Mouse (Mus musculus): ENCODE measurements at regions not wholly inside any gene's neighbourhood (a gene's known extent, or its start where the extent isn't known, plus 50 kb on each side); places are given as distances from the start of the nearest gene placed in this dataset.
A peak's percentile ranks its signal among the peaks of the same experiment; 100 is the strongest.

DNA sequence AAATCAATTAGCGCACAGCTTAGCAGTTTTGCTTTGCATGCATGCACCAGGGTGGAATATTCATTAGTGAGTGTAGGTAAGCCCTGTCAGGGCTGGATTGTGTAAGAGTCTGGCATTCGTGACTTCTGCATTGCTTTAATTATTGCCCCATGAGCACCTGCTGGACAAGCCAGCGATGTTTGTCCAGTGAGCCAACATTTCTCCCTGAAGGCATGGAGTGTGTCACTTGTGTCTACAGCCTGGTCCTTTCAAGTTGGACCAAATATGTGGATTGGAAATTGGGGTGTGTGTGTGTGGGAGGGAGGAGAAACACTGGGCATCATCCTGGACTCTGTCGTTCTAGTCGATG lies 115.9 kb downstream of the Evx1 start:
- no peak for DNase-seq (ENCODE audit: low spot score)

DNA sequence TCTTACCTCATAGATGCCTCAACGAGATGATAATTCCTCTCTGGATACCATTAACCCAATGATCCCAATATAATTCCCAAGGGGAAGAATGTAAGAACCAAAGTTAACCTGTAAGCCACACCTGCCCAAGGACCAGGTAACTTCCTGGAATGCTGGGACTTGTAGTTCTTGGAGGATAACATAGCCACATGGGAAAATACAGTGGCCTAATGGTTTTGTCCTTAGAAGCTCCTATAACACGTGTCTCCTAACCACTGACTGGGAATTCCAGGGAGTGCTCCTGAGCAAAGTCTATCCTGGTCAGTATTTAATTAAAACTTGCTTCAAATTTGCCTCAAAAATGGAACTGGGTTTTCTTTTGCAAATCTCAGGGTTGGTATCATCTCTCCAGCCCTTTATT lies 119.9 kb downstream of the Evx1 start:
- DNase-seq (ENCODE audit: low spot score) = no peak

- peak; percentile 43 for DNase-seq (ENCODE audit: low spot score)
Measured at GRCm38 (mm10) chr6:52434771-52435170, 121.5 kb downstream of the Evx1 start.

DNA sequence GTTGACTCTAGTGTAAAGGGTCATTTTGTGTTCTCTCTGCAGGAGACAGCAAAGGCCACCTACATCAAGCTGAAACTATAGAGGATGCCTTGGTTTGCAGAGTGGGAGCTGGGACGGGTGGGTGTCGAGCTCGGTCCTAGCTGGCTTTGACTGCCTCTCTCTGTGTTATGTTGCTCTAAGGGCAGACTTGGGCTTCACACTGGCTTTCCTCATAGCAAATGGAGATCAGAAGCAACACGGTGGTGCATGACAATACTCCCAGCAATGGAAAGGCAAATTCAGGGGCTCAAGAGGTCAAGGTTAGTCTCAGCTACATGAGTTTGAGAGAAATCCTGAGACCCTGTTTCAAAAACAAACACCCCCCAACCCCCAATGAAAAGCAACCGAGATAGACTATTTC lies 122.1 kb downstream of the Evx1 start:
- DNase-seq (ENCODE audit: low spot score) = no peak

GRCm38 (mm10) chr6:52438366-52438765 lies 125.1 kb downstream of the Evx1 start:
- no peak for DNase-seq (ENCODE audit: low spot score)

- DNase-seq (ENCODE audit: low spot score) = no peak
Measured at GRCm38 (mm10) chr6:52439204-52439603, 125.9 kb downstream of the Evx1 start.

- DNase-seq (ENCODE audit: low spot score) = no peak
Measured at GRCm38 (mm10) chr6:52440160-52440559, 126.9 kb downstream of the Evx1 start.

DNA sequence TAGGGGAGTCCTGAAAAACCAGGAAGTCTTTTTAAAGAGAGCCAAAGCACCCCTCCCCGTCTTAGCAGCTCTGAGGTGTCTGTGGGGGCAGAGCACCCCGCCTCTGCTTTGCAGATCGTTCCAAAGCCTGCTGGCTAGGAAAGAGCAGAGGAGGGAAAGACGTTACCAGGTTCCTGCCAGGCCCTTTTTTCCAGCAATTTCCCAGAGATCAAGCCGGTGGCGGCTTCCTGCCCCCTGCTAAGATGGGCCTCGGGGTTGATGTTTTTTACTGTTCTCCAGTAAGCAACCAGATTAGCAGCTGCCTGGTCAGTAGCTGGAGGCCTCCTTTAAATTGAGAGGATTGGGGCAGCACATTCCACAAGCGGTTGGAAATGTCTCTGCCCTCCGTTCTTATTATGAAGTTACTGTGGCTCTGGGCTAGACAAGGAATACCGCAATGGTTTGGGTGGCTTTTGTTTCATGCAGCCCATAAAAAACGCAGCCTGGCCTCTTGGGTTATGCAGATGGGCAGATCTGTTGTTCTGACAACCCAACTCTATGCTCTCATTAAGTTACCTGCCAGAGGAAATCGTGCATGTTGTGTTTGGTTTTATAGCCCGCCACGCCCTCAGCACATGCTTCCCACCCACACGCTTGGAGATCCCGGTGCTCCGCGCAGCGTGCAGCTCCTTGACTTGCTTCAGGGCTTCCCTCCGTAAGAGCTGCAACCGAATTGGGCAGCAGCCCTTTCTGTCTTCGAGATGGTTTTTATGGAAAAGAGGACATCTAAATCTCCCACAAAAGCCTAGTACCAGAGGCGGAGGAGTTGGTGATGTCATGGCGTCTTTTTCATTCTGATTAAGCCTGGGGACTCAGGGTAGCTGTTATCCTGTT lies 130.1 kb downstream of the Evx1 start:
- no peak for DNase-seq (ENCODE audit: low spot score)

GRCm38 (mm10) chr6:52458828-52459227 lies 145.5 kb downstream of the Evx1 start:
- DNase-seq (ENCODE audit: low spot score) = no peak

DNA sequence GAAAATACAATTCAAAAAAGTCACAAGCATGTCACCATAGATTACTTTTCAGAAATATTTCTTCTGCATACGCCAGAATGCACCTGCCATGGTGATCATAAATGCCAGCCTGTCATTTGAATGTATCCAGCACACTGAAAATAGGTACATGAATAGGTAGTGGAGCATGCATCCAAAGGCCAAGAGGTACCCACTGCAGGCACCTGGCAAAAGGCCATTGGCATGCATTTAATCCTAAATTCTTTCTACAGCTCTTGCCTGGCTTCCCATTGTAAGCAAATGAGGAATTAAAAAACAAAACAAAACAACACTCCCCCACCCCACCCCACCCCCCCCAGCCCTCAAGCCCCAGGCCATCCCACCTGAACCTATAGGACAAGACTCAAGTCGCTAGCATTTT lies 147.9 kb downstream of the Evx1 start:
- no peak for DNase-seq (ENCODE audit: low spot score)

DNA sequence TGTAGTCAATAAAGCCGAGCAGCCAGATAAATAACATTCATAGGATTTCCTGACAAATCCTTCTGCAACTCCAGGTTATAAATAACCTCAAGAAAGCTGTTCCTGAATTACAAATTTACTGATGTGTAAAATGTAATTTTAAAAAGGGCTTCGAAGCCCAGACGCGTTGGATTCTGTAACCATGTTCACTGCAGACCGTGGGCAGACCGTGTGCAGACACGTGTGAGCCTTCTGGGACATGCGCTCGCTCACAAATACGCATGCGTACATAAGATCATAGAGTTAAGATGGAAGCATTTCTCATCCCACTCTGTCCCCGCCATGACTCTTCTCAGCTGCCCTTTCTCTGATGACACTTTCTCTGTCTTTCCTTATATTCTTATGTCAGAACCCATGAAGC lies 150.1 kb downstream of the Evx1 start:
- no peak for DNase-seq (ENCODE audit: low spot score)

- no peak for DNase-seq (ENCODE audit: low spot score)
Measured at GRCm38 (mm10) chr6:52464571-52464970, 151.3 kb downstream of the Evx1 start.

DNA sequence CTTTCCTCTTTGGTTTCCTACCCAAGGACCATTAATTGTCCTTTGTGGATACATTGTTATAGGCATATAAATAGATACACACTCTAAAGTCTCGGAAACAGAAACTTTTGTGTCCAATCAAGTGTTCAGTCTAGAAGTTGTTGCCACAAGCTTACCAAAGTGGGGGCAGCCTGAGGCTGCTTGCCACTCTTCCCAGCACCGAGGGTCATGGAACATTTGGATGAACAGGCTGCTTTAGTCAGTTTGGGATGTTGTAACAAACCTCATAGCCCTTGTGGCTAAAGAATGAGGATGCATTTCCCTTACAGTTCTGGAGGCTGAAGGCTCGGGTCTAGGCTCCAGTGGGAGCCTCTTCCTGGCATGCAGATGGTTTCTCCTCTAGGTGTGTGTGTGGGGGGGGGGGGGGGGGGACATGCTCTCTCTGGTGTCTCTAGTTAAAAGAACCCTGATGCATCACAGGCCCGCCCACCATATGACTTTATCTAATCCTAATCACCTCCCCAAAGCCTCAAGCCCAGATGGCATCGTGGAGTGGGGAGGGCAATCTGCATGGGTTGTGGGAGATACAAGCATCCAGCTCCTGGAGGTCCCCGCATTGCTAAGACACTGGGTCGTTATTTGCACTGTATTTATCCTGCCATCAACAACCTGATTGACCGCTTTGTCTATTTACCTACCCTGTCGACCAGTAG lies 152.7 kb downstream of the Evx1 start:
- DNase-seq (ENCODE audit: low spot score) = no peak

GRCm38 (mm10) chr6:52470831-52471230 lies 157.5 kb downstream of the Evx1 start:
- no peak for DNase-seq (ENCODE audit: low spot score)

GRCm38 (mm10) chr6:52471384-52471957 lies 158.2 kb downstream of the Evx1 start:
- no peak for DNase-seq (ENCODE audit: low spot score)

GRCm38 (mm10) chr6:52472008-52472407 lies 158.7 kb downstream of the Evx1 start:
- DNase-seq (ENCODE audit: low spot score) = no peak

DNA sequence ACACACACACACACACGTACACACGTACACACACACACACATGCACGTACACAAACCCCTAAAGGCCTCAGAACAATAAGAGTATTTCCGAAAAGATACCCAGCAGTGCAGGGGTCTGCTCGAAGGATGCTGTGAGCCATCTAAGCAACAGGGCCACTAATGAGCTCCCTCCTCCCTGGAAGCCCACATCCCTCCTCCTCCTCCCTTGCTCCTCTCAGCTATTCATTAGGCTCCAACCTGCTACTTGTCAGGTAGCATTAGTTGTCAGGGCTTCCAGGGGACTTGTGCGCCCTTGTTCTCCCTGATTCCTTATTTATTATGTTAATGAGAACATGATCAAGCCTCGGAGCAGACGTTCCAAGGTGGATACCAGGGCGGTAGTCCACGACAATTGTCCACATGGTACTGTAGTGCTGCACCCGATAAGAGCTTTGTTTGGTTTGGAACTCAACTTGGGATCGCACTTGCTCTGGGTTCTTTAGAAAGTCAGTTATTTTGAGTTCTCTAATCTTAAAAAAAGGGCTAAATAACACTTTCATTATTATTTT lies 159.8 kb downstream of the Evx1 start:
- DNase-seq (ENCODE audit: low spot score) = no peak

- DNase-seq (ENCODE audit: low spot score) = no peak
Measured at GRCm38 (mm10) chr6:52473924-52474323, 160.6 kb downstream of the Evx1 start.

GRCm38 (mm10) chr6:52475676-52476075 lies 162.4 kb downstream of the Evx1 start:
- DNase-seq (ENCODE audit: low spot score) = no peak

DNA sequence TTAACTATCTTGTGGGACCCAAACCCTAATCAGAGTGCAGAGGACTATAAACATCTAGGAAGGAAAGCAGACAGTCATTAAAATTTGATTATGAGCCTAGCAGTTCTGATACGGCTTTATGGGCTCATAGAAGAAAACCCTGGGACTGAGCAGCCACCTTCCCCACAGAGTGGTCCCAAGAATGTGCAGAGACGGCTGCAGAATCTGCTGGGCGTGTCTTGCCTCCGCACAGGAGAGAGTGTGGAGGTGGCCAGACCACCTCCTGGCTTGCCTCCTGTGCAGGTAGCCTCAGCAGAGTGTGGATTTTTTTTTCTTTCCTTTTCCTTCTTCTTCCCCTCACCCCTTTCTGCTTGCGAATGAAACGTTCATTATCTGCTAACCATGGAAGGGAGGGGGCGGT lies 163.3 kb downstream of the Hibadh start:
- DNase-seq (ENCODE audit: low spot score) = no peak

- DNase-seq (ENCODE audit: low spot score) = no peak
Measured at GRCm38 (mm10) chr6:52477380-52477779, 162.8 kb downstream of the Hibadh start.

GRCm38 (mm10) chr6:52478624-52479023 lies 161.6 kb downstream of the Hibadh start:
- no peak for DNase-seq (ENCODE audit: low spot score)

DNA sequence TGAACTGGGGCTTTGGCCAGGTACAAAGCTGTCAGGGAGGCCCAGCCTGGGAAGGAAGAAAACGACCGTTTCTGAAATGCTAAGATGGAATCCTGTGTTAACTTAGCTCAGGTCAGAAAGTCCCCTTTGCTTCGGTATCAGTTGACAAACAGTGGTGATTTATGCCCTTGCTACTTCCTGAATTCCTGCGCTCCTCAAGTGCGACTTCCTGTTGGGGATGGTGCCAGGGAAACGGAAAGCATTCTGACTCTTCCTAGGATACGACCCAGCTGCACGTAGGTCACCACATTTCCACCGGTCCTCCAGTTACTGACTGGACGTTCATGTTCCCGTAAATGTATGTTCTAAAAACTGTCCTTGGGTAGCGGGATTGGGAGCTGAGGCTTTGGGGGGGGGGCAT lies 161.0 kb downstream of the Hibadh start:
- no peak for DNase-seq (ENCODE audit: low spot score)
